Mouse (Mus musculus): Measurements from ENCODE around the gene Ampd2. TPM values are rescaled to one million over a fixed set of nuclear protein-coding genes. Genes with fewer than 3 reads are reported as not detected.

Gene Ampd2
- polyA plus RNA-seq, 1 experiment from 2014 or later, result 31.3 TPM

- Histone ChIP-seq H3K4me1 (ENCODE audit: control insufficient read depth, insufficient read depth, low read length) (peaks cover 7% of the 10 kb centered on the region; the same call in 1 of the 2 replicates), H3K27ac (replicated peaks; ENCODE audit: low read depth, low read length) (no peak overlapping the region), H3K27me3 (ENCODE audit: control insufficient read depth, insufficient read depth, low read length) (no peaks in the 10 kb centered on the region), H3K4me2 (ENCODE audit: low read depth, low read length) (no peak overlapping the region; the same call in 1 of the 2 replicates), H3K36me3 (replicated peaks; ENCODE audit: control insufficient read depth, insufficient read depth, low read depth, low read length) (no peaks in the 10 kb centered on the region), H3K9me3 (replicated peaks; ENCODE audit: control insufficient read depth, low read length) (no peaks in the 10 kb centered on the region), H3K9ac (replicated peaks; ENCODE audit: low read length) (no peak overlapping the region), H3K4me3 (ENCODE audit: low read depth, low read length) (no peak overlapping the region)
- WGBS, result 71% methylated on average over 3 of the region's 3 CpGs
- DNase-seq (ENCODE audit: low spot score) (no peak), ATAC-seq (replicated peaks; ENCODE audit: insufficient number of reproducible peaks, low FRiP score, low TSS enrichment, low read depth) (no peak)
These were observed 878 bp upstream of the Ampd2 start for GRCm38 (mm10) chr3:108087329-108087728.

- Histone ChIP-seq H3K4me3 (ENCODE audit: low read depth, low read length) (peak overlapping the region; percentile 70), H3K9ac (replicated peaks; ENCODE audit: low read length) (peak overlapping the region; percentile 72), H3K27me3 (ENCODE audit: control insufficient read depth, insufficient read depth, low read length) (no peaks in the 10 kb centered on the region), H3K4me1 (ENCODE audit: control insufficient read depth, insufficient read depth, low read length) (peaks cover 8% of the 10 kb centered on the region; the same call in 1 of the 2 replicates), H3K4me2 (ENCODE audit: low read depth, low read length) (peak overlapping the region; percentile 98), H3K27ac (replicated peaks; ENCODE audit: low read depth, low read length) (peak overlapping the region; percentile 74), H3K36me3 (replicated peaks; ENCODE audit: control insufficient read depth, insufficient read depth, low read depth, low read length) (no peaks in the 10 kb centered on the region), H3K9me3 (replicated peaks; ENCODE audit: control insufficient read depth, low read length) (no peaks in the 10 kb centered on the region)
- ATAC-seq (replicated peaks; ENCODE audit: insufficient number of reproducible peaks, low FRiP score, low TSS enrichment, low read depth) (peak; percentile 64), DNase-seq (ENCODE audit: low spot score) (peak; percentile 68)
- WGBS, result 0% methylated on average over 31 of the region's 31 CpGs
These were observed 556 bp downstream of the Ampd2 start for GRCm38 (mm10) chr3:108085721-108086469.

- under 1% methylated on average over 14 of the region's 14 CpGs for WGBS
- ATAC-seq (replicated peaks; ENCODE audit: insufficient number of reproducible peaks, low FRiP score, low TSS enrichment, low read depth) (peak; percentile 87), DNase-seq (ENCODE audit: low spot score) (peak; percentile 92)
- H3K4me3 ChIP-seq (ENCODE audit: low read depth, low read length), result peak overlapping the region; percentile 70
- peak overlapping the region; percentile 56; the same call in 1 of the 2 replicates for H3K27ac ChIP-seq (replicated peaks; ENCODE audit: low read depth, low read length)
- peak overlapping the region; percentile 72 for H3K9ac ChIP-seq (replicated peaks; ENCODE audit: low read length)
- no peaks in the 10 kb centered on the region for H3K36me3 ChIP-seq (replicated peaks; ENCODE audit: control insufficient read depth, insufficient read depth, low read depth, low read length)
- no peaks in the 10 kb centered on the region for H3K9me3 ChIP-seq (replicated peaks; ENCODE audit: control insufficient read depth, low read length)
- H3K4me1 ChIP-seq (ENCODE audit: control insufficient read depth, insufficient read depth, low read length), result peaks cover 8% of the 10 kb centered on the region; the same call in 1 of the 2 replicates
- peak overlapping the region; percentile 98 for H3K4me2 ChIP-seq (ENCODE audit: low read depth, low read length)
- no peaks in the 10 kb centered on the region for H3K27me3 ChIP-seq (ENCODE audit: control insufficient read depth, insufficient read depth, low read length)
These were observed 1.1 kb downstream of the Ampd2 start for GRCm38 (mm10) chr3:108085281-108085720.

DNA sequence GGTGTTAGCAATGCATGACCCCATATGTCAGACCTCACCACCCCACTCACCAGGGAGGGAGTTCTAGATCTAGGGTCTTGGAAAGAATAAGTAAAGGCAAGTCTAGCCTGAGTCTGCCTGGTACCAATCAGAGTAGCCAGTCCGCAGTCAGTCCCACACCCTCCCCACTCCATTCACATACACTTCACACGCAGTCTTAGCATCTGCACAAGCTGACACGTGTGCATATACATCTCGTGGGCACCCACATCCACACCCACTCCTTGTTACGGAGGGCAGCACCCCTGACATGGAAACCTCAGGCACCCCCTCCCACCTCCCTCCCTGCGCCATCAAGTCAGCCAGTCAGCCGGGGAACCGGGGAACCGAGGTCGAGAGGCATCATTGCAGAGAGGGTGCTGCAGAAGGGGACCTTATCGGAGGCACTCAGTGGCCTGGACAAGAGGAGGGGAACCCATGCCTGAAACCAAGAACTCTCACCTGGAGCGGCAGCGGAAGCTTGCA, 1.6 kb downstream of the Ampd2 start:
- ATAC-seq (replicated peaks; ENCODE audit: insufficient number of reproducible peaks, low FRiP score, low TSS enrichment, low read depth) (peak; percentile 7; the same call in 1 of the 2 replicates), DNase-seq (ENCODE audit: low spot score) (no peak)
- Histone ChIP-seq H3K4me1 (ENCODE audit: control insufficient read depth, insufficient read depth, low read length) (peaks cover 8% of the 10 kb centered on the region; the same call in 1 of the 2 replicates), H3K27ac (replicated peaks; ENCODE audit: low read depth, low read length) (no peak overlapping the region; the same call in 1 of the 2 replicates), H3K4me3 (ENCODE audit: low read depth, low read length) (peak overlapping the region; percentile 70), H3K27me3 (ENCODE audit: control insufficient read depth, insufficient read depth, low read length) (no peaks in the 10 kb centered on the region), H3K36me3 (replicated peaks; ENCODE audit: control insufficient read depth, insufficient read depth, low read depth, low read length) (no peaks in the 10 kb centered on the region), H3K9me3 (replicated peaks; ENCODE audit: control insufficient read depth, low read length) (no peaks in the 10 kb centered on the region), H3K9ac (replicated peaks; ENCODE audit: low read length) (peak overlapping the region; percentile 72), H3K4me2 (ENCODE audit: low read depth, low read length) (peak overlapping the region; percentile 98)
- 20% methylated on average over 13 of the region's 13 CpGs for WGBS

GRCm38 (mm10) chr3:108083904-108084407, 2.5 kb downstream of the Ampd2 start:
- DNase-seq (ENCODE audit: low spot score) (no peak), ATAC-seq (replicated peaks; ENCODE audit: insufficient number of reproducible peaks, low FRiP score, low TSS enrichment, low read depth) (no peak)
- H3K4me3 ChIP-seq (ENCODE audit: low read depth, low read length), result no peak overlapping the region
- H3K4me2 ChIP-seq (ENCODE audit: low read depth, low read length), result no peak overlapping the region
- H3K9me3 ChIP-seq (replicated peaks; ENCODE audit: control insufficient read depth, low read length), result no peaks in the 10 kb centered on the region
- no peaks in the 10 kb centered on the region for H3K27me3 ChIP-seq (ENCODE audit: control insufficient read depth, insufficient read depth, low read length)
- H3K27ac ChIP-seq (replicated peaks; ENCODE audit: low read depth, low read length), result no peak overlapping the region
- WGBS, result 80% methylated on average over 4 of the region's 4 CpGs
- H3K36me3 ChIP-seq (replicated peaks; ENCODE audit: control insufficient read depth, insufficient read depth, low read depth, low read length), result no peaks in the 10 kb centered on the region
- H3K9ac ChIP-seq (replicated peaks; ENCODE audit: low read length), result no peak overlapping the region
- peaks cover 8% of the 10 kb centered on the region; the same call in 1 of the 2 replicates for H3K4me1 ChIP-seq (ENCODE audit: control insufficient read depth, insufficient read depth, low read length)

DNA sequence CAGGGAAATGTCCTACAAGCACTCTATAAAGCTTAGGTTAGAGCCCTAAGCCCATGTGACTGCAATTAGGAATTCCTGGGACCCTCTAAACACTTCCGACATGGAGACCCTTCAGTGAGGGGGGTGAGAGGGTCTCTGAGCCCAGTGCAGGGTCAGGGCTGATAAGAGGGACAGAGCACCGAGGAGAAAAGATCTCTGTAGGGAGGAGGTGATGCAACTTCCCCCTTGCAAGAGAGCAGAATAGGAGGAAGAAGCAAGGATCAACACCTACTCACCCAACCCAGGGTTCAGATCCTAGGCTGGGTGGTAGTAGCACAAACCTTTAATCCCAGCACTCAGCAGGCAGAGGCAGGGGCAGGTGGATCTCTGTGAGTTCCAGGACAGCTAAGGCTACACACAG, 3.3 kb downstream of the Ampd2 start:
- no peaks in the 10 kb centered on the region for H3K27me3 ChIP-seq (ENCODE audit: control insufficient read depth, insufficient read depth, low read length)
- no peaks in the 10 kb centered on the region for H3K9me3 ChIP-seq (replicated peaks; ENCODE audit: control insufficient read depth, low read length)
- ATAC-seq (replicated peaks; ENCODE audit: insufficient number of reproducible peaks, low FRiP score, low TSS enrichment, low read depth) (no peak), DNase-seq (ENCODE audit: low spot score) (no peak)
- 39% methylated on average over 2 of the region's 2 CpGs for WGBS
- H3K36me3 ChIP-seq (replicated peaks; ENCODE audit: control insufficient read depth, insufficient read depth, low read depth, low read length), result no peaks in the 10 kb centered on the region
- H3K27ac ChIP-seq (replicated peaks; ENCODE audit: low read depth, low read length), result no peak overlapping the region
- no peak overlapping the region for H3K4me3 ChIP-seq (ENCODE audit: low read depth, low read length)
- H3K9ac ChIP-seq (replicated peaks; ENCODE audit: low read length), result no peak overlapping the region; the same call in 1 of the 2 replicates
- no peak overlapping the region for H3K4me2 ChIP-seq (ENCODE audit: low read depth, low read length)
- H3K4me1 ChIP-seq (ENCODE audit: control insufficient read depth, insufficient read depth, low read length), result peaks cover 8% of the 10 kb centered on the region; the same call in 1 of the 2 replicates

DNA sequence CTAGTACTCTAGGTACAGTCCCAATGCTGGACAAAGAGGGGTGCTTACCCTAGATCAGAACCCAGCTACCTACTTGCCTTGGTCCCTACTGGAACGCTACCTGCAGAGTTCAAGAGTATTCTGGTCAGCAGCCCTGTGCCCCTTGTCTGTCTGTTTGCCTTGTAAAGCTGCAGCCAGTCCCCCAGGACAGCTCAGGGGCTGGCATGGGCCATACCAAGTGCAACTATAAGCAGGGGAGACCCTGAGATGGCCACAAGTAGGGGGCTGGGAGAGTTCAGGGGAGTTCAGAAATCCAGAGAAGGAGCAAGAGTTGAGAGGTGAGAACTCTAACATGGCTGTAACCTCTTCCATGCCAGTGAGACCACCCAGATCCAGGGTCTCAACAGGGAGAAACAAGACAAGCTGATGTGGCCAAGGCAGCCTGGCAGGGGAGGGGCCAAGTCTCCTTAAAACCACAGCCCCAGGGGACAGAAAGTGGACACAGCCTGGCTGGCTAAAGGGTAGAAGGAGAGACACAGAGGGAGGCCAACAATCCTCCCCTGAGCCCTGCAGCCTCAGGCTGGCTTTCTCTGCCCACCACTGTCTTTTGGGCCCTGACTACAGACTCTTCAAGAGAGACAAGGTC, 4.1 kb downstream of the Ampd2 start:
- no peak overlapping the region for H3K4me3 ChIP-seq (ENCODE audit: low read depth, low read length)

More for the DNA sequence above, 4.1 kb downstream of the Ampd2 start:
- H3K4me1 ChIP-seq (ENCODE audit: control insufficient read depth, insufficient read depth, low read length), result peaks cover 7% of the 10 kb centered on the region; the same call in 1 of the 2 replicates
- whole genome bisulfite sequencing, result 65% methylated on average over 1 of the region's 1 CpGs
- ATAC-seq (replicated peaks; ENCODE audit: insufficient number of reproducible peaks, low FRiP score, low TSS enrichment, low read depth) (no peak), DNase-seq (ENCODE audit: low spot score) (no peak)
- H3K36me3 ChIP-seq (replicated peaks; ENCODE audit: control insufficient read depth, insufficient read depth, low read depth, low read length), result peaks cover 3% of the 10 kb centered on the region; the same call in 1 of the 2 replicates
- H3K4me2 ChIP-seq (ENCODE audit: low read depth, low read length), result no peak overlapping the region
- H3K27me3 ChIP-seq (ENCODE audit: control insufficient read depth, insufficient read depth, low read length), result no peaks in the 10 kb centered on the region
- H3K9ac ChIP-seq (replicated peaks; ENCODE audit: low read length), result no peak overlapping the region; the same call in 1 of the 2 replicates
- H3K9me3 ChIP-seq (replicated peaks; ENCODE audit: control insufficient read depth, low read length), result no peaks in the 10 kb centered on the region
- H3K27ac ChIP-seq (replicated peaks; ENCODE audit: low read depth, low read length), result no peak overlapping the region
